Mouse (Mus musculus) adipocyte (in vitro differentiated cells): ENCODE data around the gene Frrs1l.

Source experiments
- DNase-seq: peaks from one replicate; pipeline ENCODE4 v3.0.0-alpha.2; 2016; ENCODE audit warnings: low spot score

Frrs1l gene

GRCm38 (mm10) chr4:56965586-56966179 lies 24.5 kb downstream of the Frrs1l start:
- no peak for DNase-seq

DNA sequence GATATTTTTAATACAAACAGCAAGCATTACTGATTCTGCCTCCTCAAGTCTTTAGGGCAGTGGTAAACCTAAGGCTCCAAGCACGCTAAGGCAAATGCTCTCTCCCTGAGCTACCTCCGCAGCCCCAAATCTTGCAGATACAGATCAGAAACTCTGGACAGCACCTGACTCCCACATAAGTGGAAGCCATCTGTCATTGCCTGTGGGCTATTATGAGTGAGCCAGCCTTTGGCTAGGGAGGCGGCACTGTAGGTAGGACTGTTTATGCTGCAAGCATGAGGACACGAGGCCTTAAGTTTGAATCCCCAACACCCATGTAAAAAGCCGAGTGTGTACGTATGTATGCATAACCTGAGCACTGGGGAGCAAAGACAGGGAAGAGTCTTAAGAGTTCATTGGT lies 26.5 kb downstream of the Frrs1l start:
- no peak for DNase-seq

DNA sequence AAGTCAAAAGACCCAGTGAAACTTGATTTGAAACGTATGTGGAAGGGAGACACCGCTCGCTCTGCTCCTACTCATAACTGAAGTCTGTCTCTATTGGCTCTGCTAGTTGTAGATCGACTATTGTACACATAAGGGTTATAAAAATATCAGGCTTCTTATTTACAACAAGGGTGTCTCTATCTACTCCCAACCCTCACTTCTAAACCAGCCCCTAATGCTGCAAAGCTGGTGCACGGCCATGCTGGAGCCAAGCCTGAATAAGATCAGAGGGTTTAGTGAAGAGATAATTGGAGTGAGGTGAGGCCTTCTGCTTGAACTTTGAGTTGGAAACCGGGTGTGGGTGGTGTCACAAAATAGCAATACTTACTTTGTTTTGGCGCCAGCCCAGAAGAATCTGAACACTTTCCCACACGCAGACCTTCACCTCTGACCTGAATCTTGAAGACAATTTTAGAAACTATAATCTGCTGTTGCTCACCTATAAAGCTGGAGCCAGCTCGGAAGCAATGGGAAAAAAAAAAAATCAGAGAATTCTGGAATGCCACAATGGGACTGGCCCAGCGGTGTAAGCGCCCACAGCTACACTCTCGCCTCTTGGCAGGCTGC lies 28.8 kb downstream of the Frrs1l start:
- DNase-seq: peak; percentile 28

GRCm38 (mm10) chr4:56957518-56957917 lies 32.7 kb downstream of the Frrs1l start:
- DNase-seq: no peak

- DNase-seq: peak; percentile 49
Observed at GRCm38 (mm10) chr4:56953235-56953634, 37.0 kb downstream of the Frrs1l start.

DNA sequence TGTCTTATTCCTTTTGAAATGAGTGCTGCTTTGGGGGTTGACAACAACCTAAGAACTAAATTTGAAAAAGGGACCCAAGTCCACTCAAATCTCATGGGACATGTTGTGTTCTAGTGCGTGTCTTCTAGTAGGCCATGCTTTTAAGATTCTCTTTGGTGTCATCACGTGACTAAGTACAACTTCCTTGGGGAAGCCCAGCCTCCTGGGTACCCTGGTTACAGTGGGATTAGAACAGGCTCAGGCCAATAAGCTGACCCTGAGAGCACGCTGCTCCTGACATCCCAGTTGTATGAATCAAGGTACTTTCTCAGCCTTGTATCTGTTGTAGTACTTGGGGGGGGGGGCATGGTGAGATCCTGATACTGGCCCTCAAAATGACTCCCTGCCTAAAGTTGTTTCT lies 38.5 kb downstream of the Frrs1l start:
- DNase-seq: no peak

GRCm38 (mm10) chr4:56949494-56949893 lies 40.7 kb downstream of the Frrs1l start:
- no peak for DNase-seq

- DNase-seq: peak; percentile 95
Observed at GRCm38 (mm10) chr4:56946641-56947640, 43.2 kb downstream of the Frrs1l start, which contains the start of gene Tmem245. Gene Tmem245, minus strand, starts transcription at chr4:56947437.

GRCm38 (mm10) chr4:56946180-56946579 lies 44.0 kb downstream of the Frrs1l start:
- no peak for DNase-seq

GRCm38 (mm10) chr4:56944286-56944685 lies 45.9 kb downstream of the Frrs1l start:
- DNase-seq: peak; percentile 22

DNA sequence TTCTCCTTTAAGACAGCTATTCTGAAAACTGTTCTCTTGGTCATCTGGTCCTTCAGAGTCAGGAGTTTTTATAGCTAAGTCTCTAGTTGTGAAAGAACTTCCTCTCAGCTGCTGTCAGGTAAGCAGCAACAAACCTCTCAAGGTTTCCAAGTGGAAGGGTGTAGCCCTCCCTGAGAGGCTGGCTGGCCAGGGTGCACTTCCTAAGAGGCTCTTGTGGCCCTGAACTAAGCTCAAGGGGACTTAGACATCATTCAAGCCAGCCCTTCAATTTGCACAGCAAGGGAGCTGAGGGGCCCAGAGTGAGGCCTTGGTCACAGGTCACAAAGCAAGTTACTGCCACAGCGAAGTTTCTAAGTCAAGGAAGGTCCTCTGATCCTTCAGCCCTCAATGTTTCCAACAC lies 46.9 kb downstream of the Frrs1l start:
- no peak for DNase-seq

DNA sequence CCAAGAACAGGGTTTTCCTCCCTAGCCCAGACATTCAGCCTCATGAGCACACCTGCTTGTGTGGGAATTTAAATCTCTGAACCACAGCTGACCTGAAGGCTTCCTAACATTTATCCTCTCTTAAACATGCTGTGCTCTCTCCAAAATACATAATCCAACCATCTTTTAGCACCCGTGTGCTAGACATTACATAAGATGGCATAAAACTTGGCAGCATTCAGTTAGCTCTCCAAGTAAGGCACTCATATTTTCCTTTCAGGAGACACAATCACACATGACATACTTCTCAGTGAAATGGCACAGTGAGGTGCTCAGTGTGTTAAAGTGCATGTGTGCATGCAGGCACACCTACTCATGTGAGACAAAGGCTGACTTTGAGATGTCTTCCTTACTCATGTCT lies 47.6 kb downstream of the Frrs1l start:
- DNase-seq: peak; percentile 27

DNA sequence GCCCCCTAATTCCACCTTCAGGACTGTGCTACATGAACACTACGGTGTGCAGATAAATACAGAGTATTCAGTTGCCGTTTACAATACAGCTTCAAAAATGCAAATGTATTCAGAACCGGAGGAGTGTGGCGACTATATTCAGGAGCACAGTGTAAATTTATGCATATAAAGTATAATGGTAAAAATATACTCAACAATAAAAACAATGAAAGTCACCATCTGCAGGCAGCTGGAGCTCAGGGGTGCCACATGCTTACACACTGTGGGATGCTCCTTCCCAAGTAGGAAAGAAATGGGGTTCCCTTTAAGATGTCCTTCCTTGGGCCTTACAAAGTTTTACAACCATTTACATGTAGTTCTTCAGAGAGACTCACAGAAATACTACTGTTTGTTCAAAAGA lies 48.7 kb downstream of the Frrs1l start:
- no peak for DNase-seq

DNA sequence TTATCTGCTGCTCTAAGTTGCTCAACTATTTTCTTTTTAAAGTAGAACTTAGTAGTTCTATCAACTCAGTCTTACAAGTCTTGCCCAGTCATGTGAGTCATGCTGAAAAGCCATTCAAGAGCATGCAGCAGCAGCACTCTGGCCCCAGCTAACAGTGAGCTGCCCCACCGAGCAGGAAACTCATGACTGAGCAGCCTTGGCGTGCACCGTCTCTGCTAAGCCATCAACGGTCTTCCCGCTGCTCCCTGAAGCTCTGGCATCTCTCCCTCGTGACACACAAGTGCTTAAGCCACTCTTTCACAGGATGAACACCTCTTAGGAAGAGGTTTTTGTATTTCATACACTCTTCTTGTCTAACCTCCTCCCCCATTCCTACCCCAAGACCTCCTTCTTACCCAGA lies 53.1 kb downstream of the Frrs1l start:
- peak; percentile 8 for DNase-seq

DNA sequence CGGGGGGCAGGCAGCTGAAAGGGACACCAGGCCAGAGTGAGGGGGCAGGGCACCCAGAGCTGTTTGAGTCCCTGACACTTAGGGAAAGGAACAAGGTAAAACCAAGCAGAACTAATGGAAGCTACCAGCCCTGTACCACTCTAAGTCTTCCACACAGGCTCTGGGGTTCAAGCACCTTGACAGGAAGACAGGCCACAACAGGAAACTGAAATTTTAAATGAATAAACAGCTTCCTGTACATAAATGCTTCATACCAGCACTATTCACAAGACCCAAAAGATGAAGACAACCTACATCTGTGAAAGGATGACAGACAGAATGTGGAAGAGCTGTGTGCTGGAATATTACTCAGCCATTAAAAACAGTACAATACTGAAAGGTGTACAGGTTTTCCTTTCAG lies 54.9 kb downstream of the Frrs1l start:
- no peak for DNase-seq

DNA sequence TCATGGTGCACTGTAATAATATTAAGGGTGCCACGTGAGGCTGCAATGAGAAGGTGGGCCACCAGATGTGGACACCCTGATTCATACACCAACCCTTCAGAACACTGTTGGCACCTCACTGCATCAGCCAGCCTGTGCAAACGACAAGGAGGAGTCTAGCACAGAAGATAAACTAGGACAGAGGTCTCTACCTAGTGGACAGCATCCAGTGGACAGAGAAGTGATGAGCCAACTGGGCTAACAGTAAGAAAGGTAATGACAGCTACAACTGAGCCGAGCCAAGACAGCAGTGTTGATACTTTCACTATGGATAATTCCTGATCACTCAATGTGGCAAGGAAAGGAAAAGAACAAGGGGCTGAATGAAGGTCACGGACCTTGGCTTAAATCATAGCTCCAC lies 57.0 kb downstream of the Frrs1l start:
- no peak for DNase-seq

GRCm38 (mm10) chr4:56932096-56932495 lies 58.1 kb downstream of the Frrs1l start:
- DNase-seq: no peak

GRCm38 (mm10) chr4:56930312-56930711 lies 59.9 kb downstream of the Frrs1l start:
- DNase-seq: no peak

GRCm38 (mm10) chr4:56926971-56927370 lies 63.2 kb downstream of the Frrs1l start:
- no peak for DNase-seq

DNA sequence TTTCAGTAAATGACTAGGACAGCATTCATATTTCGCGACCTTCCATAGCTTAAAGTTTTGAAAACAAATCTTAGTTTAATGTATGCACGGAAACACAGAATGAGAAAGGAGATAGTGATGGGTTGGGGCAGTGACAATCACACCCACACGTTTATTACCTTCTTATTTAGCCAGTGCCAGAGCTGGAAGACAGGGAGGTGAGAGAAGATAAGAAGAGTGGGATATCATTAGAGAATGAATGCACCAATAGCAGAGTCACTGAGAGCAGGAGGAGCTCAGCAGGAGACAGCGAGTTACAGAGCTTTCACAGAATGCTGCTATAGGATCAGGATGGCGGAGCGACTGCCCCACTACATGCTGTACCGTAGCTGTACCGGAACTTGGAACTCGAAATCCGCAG lies 68.0 kb downstream of the Frrs1l start:
- no peak for DNase-seq

- no peak for DNase-seq
Observed at GRCm38 (mm10) chr4:56915732-56916325, 74.4 kb downstream of the Frrs1l start.

DNA sequence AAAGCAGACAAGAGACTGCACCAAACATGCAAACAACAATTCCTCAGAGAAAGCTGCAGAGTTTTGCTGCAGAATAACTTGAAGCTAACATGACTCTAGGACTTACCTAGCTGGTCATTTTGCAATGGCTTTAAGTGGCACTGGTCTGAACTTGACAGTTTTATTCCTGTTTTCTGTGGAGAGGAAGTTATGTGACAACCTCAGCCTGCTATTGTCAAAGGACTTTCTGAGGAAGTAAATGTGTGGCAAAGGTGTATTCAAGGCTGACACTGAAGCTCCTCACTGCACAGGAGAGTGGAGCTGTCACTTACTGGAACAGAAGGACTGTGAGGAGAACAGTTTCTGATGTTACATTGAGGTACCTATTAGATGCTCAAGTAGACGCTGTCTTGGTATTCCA lies 75.4 kb downstream of the Frrs1l start:
- no peak for DNase-seq
